Mouse (Mus musculus) hindbrain, embryonic 10.5 days (tissue): ENCODE data around the gene Apoc3. TPM values are rescaled to one million over a fixed set of nuclear protein-coding genes. Genes with fewer than 3 reads are reported as not detected.
A peak's percentile ranks its signal among the peaks of the same experiment; 100 is the strongest.

Experiments used
- DNase-seq: peaks from one replicate; pipeline ENCODE4 v3.0.0-alpha.2; 2017; ENCODE audit warnings: low spot score
- H3K27ac ChIP-seq: fragments of 300-500 bp; sonication (generic); 2 replicates; pipeline ENCODE4 v1.5.1; 2016; ENCODE audit warnings: mild to moderate bottlenecking, moderate library complexity
- H3K27me3 ChIP-seq: fragments of 300-500 bp; sonication (generic); 2 replicates; pipeline ENCODE4 v1.6.1; 2016; ENCODE audit warnings: mild to moderate bottlenecking; ENCODE audit not compliant: poor library complexity, insufficient read depth, severe bottlenecking
- H3K36me3 ChIP-seq: fragments of 300-500 bp; sonication (generic); 2 replicates; pipeline ENCODE4 v1.6.1; 2016; ENCODE audit warnings: mild to moderate bottlenecking, moderate library complexity
- H3K4me1 ChIP-seq: fragments of 300-500 bp; sonication (generic); replicated peaks from 2 replicates; pipeline ENCODE4 v1.6.1; 2016; ENCODE audit warnings: mild to moderate bottlenecking
- H3K4me3 ChIP-seq: fragments of 300-500 bp; sonication (generic); 2 replicates; pipeline ENCODE4 v1.5.1; 2016; ENCODE audit warnings: mild to moderate bottlenecking, moderate library complexity
- H3K9me3 ChIP-seq: fragments of 300-500 bp; sonication (generic); 2 replicates; pipeline ENCODE4 v1.6.1; 2016; ENCODE audit warnings: mild to moderate bottlenecking, moderate library complexity
- WGBS: fragments of 180-500 bp; shearing (Covaris S2); methylation state at CpG from one replicate; pipeline ENCODE4 v1.1.7; 2016; 5-methylcytosine and 5-hydroxymethylcytosine counted together
- polyA plus RNA-seq: library from polyadenylated mRNA; unstranded; fragments of >200 nt; fragmentation: Nextera tagmentation; extraction: Ambion mirVana; gene quantifications from 2 replicates; pipeline ENCODE4 v1.2.1, GENCODE M21; 2016

Gene Apoc3
- not detected in 2 replicates for polyA plus RNA-seq

GRCm38 (mm10) chr9:46235596-46235648 is at the start of gene Apoc3:
Gene Apoc3 (minus strand): TSS chr9:46235636.
- no peaks in the 10 kb centered on the region for H3K36me3 ChIP-seq
- no peaks in the 10 kb centered on the region for H3K9me3 ChIP-seq
- no peak for DNase-seq
- H3K4me3 ChIP-seq, result no peak within 1 kb of the TSS
- peak within 1 kb of the TSS; percentile 23; the same call in 1 of the 2 replicates for H3K27ac ChIP-seq
- peaks cover 14% of the 10 kb centered on the region for H3K4me1 ChIP-seq
- peaks cover 19% of the 10 kb centered on the region for H3K27me3 ChIP-seq

GRCm38 (mm10) chr9:46282631-46283436 is 47.4 kb upstream of the Apoc3 start, which contains the start of gene Bud13:
Gene Bud13 (plus strand): TSS chr9:46283008.
- peaks cover 21% of the 10 kb centered on the region for H3K4me1 ChIP-seq
- under 1% methylated on average over 55 of the region's 55 CpGs for WGBS

DNA sequence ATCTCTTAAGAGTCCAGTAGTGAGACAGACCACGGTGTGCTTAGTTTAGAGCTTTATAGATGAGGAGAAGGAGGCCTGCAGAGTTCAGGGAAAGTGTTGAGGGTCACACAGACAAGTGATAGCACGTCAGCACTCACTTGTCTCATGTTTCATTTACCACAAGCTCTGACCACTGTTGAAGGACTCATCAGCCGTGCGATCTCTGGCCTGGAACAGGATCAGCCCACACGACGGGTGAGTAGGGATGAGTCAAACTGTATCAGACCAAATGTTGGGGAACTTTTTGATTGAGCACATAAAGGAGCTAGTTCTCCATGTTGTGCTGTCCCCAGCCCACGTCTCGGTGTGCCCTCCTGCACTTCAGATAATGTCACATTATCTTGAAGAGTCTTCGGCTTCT is 39.1 kb upstream of the Apoc3 start:
- peaks cover 21% of the 10 kb centered on the region for H3K4me1 ChIP-seq
- no peaks in the 10 kb centered on the region for H3K9me3 ChIP-seq
- WGBS, result 91% methylated on average over 9 of the region's 9 CpGs
- H3K27ac ChIP-seq, result no peak overlapping the region
- peaks cover 51% of the 10 kb centered on the region for H3K36me3 ChIP-seq
- DNase-seq, result no peak
- H3K27me3 ChIP-seq, result peaks cover 20% of the 10 kb centered on the region
- H3K4me3 ChIP-seq, result peak overlapping the region; percentile 95; the same call in 1 of the 2 replicates

More at GRCm38 (mm10) chr9:46282631-46283436, 47.4 kb upstream of the Apoc3 start, which contains the start of gene Bud13:
- Histone ChIP-seq H3K4me3 (peak within 1 kb of the TSS; percentile 94), H3K9me3 (no peaks in the 10 kb centered on the region), H3K36me3 (peaks cover 62% of the 10 kb centered on the region), H3K27ac (peak within 1 kb of the TSS; percentile 94), H3K27me3 (no peaks in the 10 kb centered on the region)
- DNase-seq, result peak; percentile 93

- peaks cover 36% of the 10 kb centered on the region for H3K36me3 ChIP-seq
- no peaks in the 10 kb centered on the region for H3K9me3 ChIP-seq
- H3K4me3 ChIP-seq, result peak within 1 kb of the TSS; percentile 95
- DNase-seq, result peak; percentile 91
- H3K27ac ChIP-seq, result peak within 1 kb of the TSS; percentile 86
- 7% methylated on average over 45 of the region's 45 CpGs for WGBS
- H3K27me3 ChIP-seq, result peaks cover 36% of the 10 kb centered on the region
- H3K4me1 ChIP-seq, result peaks cover 21% of the 10 kb centered on the region
Measured at GRCm38 (mm10) chr9:46272677-46273454, 37.4 kb upstream of the Apoc3 start, which contains the start of gene Zpr1. Gene Zpr1 (plus strand): TSS chr9:46273064.

- Histone ChIP-seq H3K4me1 (peaks cover 21% of the 10 kb centered on the region), H3K27ac (no peak overlapping the region), H3K4me3 (peak overlapping the region; percentile 95; the same call in 1 of the 2 replicates), H3K9me3 (no peaks in the 10 kb centered on the region), H3K36me3 (peaks cover 28% of the 10 kb centered on the region), H3K27me3 (peaks cover 36% of the 10 kb centered on the region)
- WGBS, result 84% methylated on average over 9 of the region's 9 CpGs
- DNase-seq, result no peak
Measured at GRCm38 (mm10) chr9:46272070-46272469, 36.6 kb upstream of the Apoc3 start.

DNA sequence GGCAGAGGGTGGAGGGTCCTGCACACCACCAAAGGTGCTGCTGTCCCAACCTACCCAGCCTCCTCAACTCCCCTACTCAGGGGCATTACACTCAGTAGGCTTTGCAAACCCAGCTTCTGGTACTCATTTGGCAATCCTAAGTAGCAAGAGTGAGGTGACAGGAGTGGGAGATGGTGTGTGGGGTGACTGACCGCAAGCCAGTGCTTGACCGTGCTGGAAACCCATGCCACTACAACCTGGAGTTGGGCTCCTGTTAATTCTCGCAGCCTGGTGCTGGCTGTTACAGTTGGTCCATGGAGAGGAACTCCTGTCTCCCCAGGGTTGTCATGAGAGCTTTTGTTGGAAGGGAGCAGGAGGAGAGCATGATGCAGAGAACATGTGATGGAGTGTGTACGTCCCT is 35.3 kb upstream of the Apoc3 start:
- 92% methylated on average over 4 of the region's 4 CpGs for WGBS
- no peak overlapping the region for H3K4me3 ChIP-seq
- no peak overlapping the region for H3K27ac ChIP-seq
- H3K9me3 ChIP-seq, result no peaks in the 10 kb centered on the region
- peaks cover 36% of the 10 kb centered on the region for H3K27me3 ChIP-seq
- H3K4me1 ChIP-seq, result peaks cover 21% of the 10 kb centered on the region
- no peak for DNase-seq
- H3K36me3 ChIP-seq, result peaks cover 15% of the 10 kb centered on the region

- 85% methylated on average over 5 of the region's 5 CpGs for WGBS
- no peak overlapping the region for H3K27ac ChIP-seq
- H3K36me3 ChIP-seq, result no peaks in the 10 kb centered on the region
- no peak overlapping the region for H3K4me3 ChIP-seq
- no peak for DNase-seq
- H3K9me3 ChIP-seq, result no peaks in the 10 kb centered on the region
- peaks cover 36% of the 10 kb centered on the region for H3K27me3 ChIP-seq
- H3K4me1 ChIP-seq, result peaks cover 21% of the 10 kb centered on the region
Measured at GRCm38 (mm10) chr9:46269125-46269524, 33.7 kb upstream of the Apoc3 start.

DNA sequence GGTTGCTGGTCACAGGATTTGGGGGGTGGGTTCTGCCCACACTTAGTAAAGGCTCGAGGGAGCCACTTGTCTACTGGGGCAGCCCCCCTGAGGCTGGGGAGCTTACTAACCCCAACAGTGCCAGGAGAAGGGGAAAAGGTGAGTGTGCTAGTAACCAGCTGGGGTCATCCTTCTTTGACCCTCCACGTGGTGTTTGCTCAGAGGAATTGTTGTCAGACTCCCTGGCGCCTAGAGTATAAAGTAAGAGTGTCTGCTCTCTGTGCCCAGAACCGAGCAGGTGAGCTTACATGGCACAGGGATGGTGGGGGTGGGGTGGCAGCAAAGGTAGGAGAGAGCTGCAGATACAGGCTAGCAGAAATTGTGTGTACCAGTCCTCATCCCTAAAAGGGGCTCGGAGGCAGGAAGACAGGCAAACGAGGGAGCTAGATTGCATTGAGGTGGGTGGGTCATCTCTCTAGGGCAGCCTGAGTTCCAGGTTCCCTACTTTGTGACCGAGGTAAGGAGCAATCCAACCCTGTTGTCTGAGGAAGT is 33.0 kb upstream of the Apoc3 start, which contains the start of gene Apoa5:
Gene Apoa5 (plus strand): TSS at position 291 of the 531 bp plus-strand sequence.
- Histone ChIP-seq H3K27me3 (peaks cover 36% of the 10 kb centered on the region), H3K4me3 (no peak within 1 kb of the TSS), H3K4me1 (peaks cover 13% of the 10 kb centered on the region), H3K36me3 (no peaks in the 10 kb centered on the region), H3K9me3 (no peaks in the 10 kb centered on the region), H3K27ac (no peak within 1 kb of the TSS)
- WGBS, result 65% methylated on average over 7 of the region's 7 CpGs
- no peak for DNase-seq

DNA sequence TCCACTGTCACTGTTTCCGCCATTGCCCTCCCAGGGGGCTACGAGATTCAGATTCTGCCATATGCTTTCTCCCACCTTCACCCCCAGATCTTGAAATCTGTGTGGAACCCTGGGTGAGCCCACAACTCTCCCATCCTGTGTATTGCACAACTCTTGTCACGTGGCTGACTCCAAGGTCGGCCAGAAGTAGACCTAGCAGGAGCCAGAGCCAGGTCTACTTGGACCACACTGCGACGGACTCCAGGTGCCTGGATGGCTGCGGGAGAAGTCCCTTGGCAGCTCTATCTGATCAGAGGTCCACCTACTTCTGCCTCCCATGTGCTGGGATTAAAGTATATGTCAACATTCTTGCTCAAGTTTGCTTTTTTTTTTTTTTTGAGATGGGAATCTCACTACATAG is 25.7 kb upstream of the Apoc3 start:
- DNase-seq, result no peak
- 91% methylated on average over 7 of the region's 7 CpGs for WGBS
- H3K4me1 ChIP-seq, result no peaks in the 10 kb centered on the region
- no peaks in the 10 kb centered on the region for H3K27me3 ChIP-seq
- H3K36me3 ChIP-seq, result no peaks in the 10 kb centered on the region
- H3K9me3 ChIP-seq, result no peaks in the 10 kb centered on the region
- no peak overlapping the region for H3K4me3 ChIP-seq
- H3K27ac ChIP-seq, result no peak overlapping the region

DNA sequence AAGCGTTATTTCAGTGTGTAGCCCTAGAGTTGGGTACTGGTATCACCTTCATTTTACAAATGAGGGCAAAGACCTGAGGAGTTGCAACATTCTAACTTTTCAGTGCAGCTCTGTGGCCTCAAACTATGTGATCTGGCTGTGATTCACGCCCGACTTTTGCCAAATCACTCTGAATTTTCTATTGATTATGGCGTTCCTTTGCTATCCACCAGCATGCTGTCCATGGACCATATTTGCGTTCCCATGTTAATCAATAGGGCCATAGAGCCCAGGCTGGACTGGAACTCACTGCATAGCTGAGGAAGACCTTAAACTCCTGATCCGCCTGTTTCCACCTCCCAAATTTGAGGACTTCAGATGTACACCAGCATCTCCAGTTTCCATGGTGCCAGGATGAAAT is 23.7 kb upstream of the Apoc3 start:
- H3K9me3 ChIP-seq, result no peaks in the 10 kb centered on the region
- DNase-seq, result no peak

GRCm38 (mm10) chr9:46257546-46257945 is 22.1 kb upstream of the Apoc3 start:
- 0 out of 2 replicates have a peak overlapping the region, but pooled peaks have one; percentile 6 for H3K27ac ChIP-seq
- H3K4me3 ChIP-seq, result no peak overlapping the region
- H3K4me1 ChIP-seq, result peaks cover 9% of the 10 kb centered on the region; the same call in 1 of the 2 replicates
- H3K27me3 ChIP-seq, result no peaks in the 10 kb centered on the region
- H3K36me3 ChIP-seq, result no peaks in the 10 kb centered on the region
- 82% methylated on average over 3 of the region's 3 CpGs for WGBS
- no peak for DNase-seq
- no peaks in the 10 kb centered on the region for H3K9me3 ChIP-seq

More for the DNA sequence above, 23.7 kb upstream of the Apoc3 start:
- H3K27me3 ChIP-seq, result no peaks in the 10 kb centered on the region
- peaks cover 9% of the 10 kb centered on the region; the same call in 1 of the 2 replicates for H3K4me1 ChIP-seq
- H3K27ac ChIP-seq, result no peak overlapping the region
- H3K36me3 ChIP-seq, result no peaks in the 10 kb centered on the region
- H3K4me3 ChIP-seq, result no peak overlapping the region
- WGBS, result 86% methylated on average over 6 of the region's 6 CpGs

DNA sequence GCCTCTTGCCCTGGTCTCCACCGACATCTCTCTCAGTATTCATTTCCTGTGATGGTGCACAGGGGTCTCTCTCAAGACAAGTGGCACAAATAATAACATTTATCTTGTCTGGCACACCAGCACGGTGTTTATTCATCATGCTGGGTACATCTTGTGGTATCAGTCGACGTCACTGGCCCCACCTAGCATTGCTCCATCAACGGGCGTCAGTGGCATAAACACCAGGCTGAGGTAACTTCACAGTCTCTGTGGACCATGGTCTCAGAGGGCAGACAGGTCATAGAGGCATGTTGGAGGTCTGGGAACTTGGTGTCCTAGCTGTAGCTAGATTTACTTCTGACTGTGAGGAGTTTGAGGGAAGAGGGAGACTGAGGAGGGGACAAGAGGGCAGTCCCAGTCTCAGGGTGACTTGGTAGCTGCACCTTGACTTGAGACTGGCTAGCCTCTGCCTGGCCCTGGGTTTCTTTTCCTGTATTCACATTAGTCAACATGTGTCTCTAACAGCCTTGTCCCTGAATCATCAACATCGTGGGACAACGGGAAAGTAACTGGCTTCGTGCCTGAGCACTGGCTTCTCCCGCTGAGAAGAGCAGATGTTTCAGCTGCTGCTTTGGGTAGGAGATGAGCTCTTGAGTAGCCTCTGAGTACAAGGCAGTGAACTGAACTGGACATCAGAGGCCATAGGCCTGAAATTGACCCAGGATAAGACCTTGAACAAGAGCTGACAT is 21.4 kb upstream of the Apoc3 start:
- H3K4me1 ChIP-seq, result peaks cover 9% of the 10 kb centered on the region; the same call in 1 of the 2 replicates
- no peaks in the 10 kb centered on the region for H3K36me3 ChIP-seq
- WGBS, result 89% methylated on average over 10 of the region's 10 CpGs
- H3K27ac ChIP-seq, result 0 out of 2 replicates have a peak overlapping the region, but pooled peaks have one; percentile 6
- no peaks in the 10 kb centered on the region for H3K9me3 ChIP-seq
- H3K27me3 ChIP-seq, result no peaks in the 10 kb centered on the region
- H3K4me3 ChIP-seq, result no peak overlapping the region
- no peak for DNase-seq
